Mouse (Mus musculus): ENCODE data around the gene Bfar.

- TF ChIP-seq EP300 (optimal IDR thresholded peaks at IDR 0.05) = no peak
- peak; percentile 1; the same call in 1 of the 2 replicates for TF ChIP-seq CTCF (IDR thresholded peaks at IDR 0.05; ENCODE audit: low read depth)
These were observed 3.7 kb upstream of the Bfar start, which contains the start of gene Parn for GRCm38 (mm10) chr16:13667878-13668343.

Data from stomach, postnatal 0 days (tissue).